Mouse (Mus musculus) limb, embryonic 11.5 days (tissue): ENCODE measurements at regions not wholly inside any gene's neighbourhood (a gene's known extent, or its start where the extent isn't known, plus 50 kb on each side); places are given as distances from the start of the nearest gene placed in this dataset.
A peak's percentile ranks its signal among the peaks of the same experiment; 100 is the strongest.

ENCODE experiments used
- ATAC-seq: fragments of 200-750 bp; cut with Nextera tagmentation; 2 replicates; pipeline ENCODE4 v1.8.0; 2017; ENCODE audit warnings: low read depth; ENCODE audit not compliant: insufficient number of reproducible peaks, low FRiP score, low TSS enrichment
- DNase-seq: peaks from one replicate; pipeline ENCODE4 v3.0.0-alpha.2; 2015; ENCODE audit warnings: low spot score
- H3K27ac ChIP-seq: fragments of 300-500 bp; sonication (generic); replicated peaks from 2 replicates; pipeline ENCODE4 v1.5.1; 2014; ENCODE audit warnings: low read depth, mild to moderate bottlenecking, low read length
- H3K27me3 ChIP-seq: fragments of 300-500 bp; sonication (generic); 2 replicates; pipeline ENCODE4 v1.6.1; 2014; ENCODE audit warnings: mild to moderate bottlenecking, low read length, mixed read lengths; ENCODE audit not compliant: control insufficient read depth, insufficient read depth
- H3K36me3 ChIP-seq: fragments of 300-500 bp; sonication (generic); 2 replicates; pipeline ENCODE4 v1.6.1; 2014; ENCODE audit warnings: mild to moderate bottlenecking, low read length, moderate library complexity, mixed read lengths; ENCODE audit not compliant: control insufficient read depth, insufficient read depth
- H3K4me1 ChIP-seq: fragments of 300-500 bp; sonication (generic); 2 replicates; pipeline ENCODE4 v1.6.1; 2014; ENCODE audit warnings: low read length, mixed read lengths; ENCODE audit not compliant: control insufficient read depth, insufficient read depth
- H3K4me2 ChIP-seq: fragments of 300-500 bp; sonication (generic); 2 replicates; pipeline ENCODE4 v1.6.1; 2014; ENCODE audit warnings: low read depth, mild to moderate bottlenecking, moderate library complexity; ENCODE audit not compliant: severe bottlenecking
- H3K4me3 ChIP-seq: fragments of 300-500 bp; sonication (generic); 2 replicates; pipeline ENCODE4 v1.5.1; 2014; ENCODE audit warnings: low read depth, low read length
- H3K9ac ChIP-seq: fragments of 300-500 bp; sonication (generic); 2 replicates; pipeline ENCODE4 v1.6.1; 2014; ENCODE audit warnings: mild to moderate bottlenecking, low read length
- H3K9me3 ChIP-seq: fragments of 300-500 bp; sonication (generic); 2 replicates; pipeline ENCODE4 v1.6.1; 2016; ENCODE audit warnings: low read length; ENCODE audit not compliant: control insufficient read depth
- WGBS: fragments of 180-500 bp; shearing (Covaris S2); extraction: QIAGEN DNeasy Blood & Tissue Kit; methylation state at CpG from one replicate; pipeline ENCODE4 v1.1.7; 2014; 5-methylcytosine and 5-hydroxymethylcytosine counted together

DNA sequence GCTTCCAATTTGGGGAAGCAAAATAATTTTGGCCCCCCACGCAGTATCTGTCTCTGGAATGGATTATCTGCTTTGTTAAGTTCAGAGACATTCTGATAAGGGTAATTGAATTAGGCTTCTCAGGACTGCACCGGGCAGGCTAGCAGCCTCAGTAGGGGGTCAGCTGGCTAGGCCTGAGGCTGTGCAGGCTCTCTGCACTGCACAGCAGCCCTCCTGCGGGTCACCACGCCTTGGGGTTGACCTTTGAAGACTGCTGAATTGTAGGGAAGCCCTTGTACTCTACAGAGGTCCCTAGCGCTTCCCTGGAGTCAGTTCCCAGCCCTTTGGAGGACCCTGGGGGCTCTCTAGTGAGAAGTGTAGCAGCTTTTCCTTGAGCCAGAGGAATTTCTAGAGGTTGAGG is 78.5 kb upstream of the Six2 start:
- H3K4me1 ChIP-seq, result peaks cover 6% of the 10 kb centered on the region; the same call in 1 of the 2 replicates
- no peaks in the 10 kb centered on the region for H3K27me3 ChIP-seq
- H3K9ac ChIP-seq, result no peak overlapping the region
- H3K27ac ChIP-seq, result no peak overlapping the region
- ATAC-seq (no peak), DNase-seq (no peak)
- WGBS, result 2% methylated on average over 5 of the region's 5 CpGs
- H3K36me3 ChIP-seq, result no peaks in the 10 kb centered on the region
- no peak overlapping the region for H3K4me3 ChIP-seq
- no peak overlapping the region for H3K4me2 ChIP-seq
- H3K9me3 ChIP-seq, result no peaks in the 10 kb centered on the region

GRCm38 (mm10) chr17:85758581-85759098 is 70.6 kb upstream of the Six2 start:
- DNase-seq, result no peak

DNA sequence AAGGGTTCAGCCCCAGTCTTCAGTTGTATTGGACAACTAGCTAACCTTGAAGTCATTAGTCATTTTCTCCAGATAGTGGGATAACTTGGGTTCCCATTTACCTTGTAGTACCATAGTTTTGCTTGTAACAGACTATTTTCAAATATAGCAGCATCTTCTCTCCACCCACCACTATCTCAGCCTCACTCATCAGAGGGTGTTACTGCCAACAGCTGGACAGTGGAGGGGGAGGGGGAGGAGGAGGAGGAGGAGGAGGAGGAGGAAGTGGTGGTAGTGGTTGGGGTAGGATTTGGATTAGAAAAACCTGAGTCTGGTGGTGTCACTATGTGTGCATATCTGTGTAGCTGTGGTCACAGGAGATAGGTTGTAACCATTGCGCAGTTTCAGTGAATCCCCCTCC is 69.6 kb upstream of the Six2 start:
- Histone ChIP-seq H3K9me3 (no peaks in the 10 kb centered on the region), H3K27ac (no peak overlapping the region), H3K27me3 (no peaks in the 10 kb centered on the region), H3K4me1 (0 out of 2 replicates have a peak, but pooled peaks cover 4% of the 10 kb centered on the region), H3K4me3 (no peak overlapping the region), H3K4me2 (no peak overlapping the region), H3K36me3 (no peaks in the 10 kb centered on the region), H3K9ac (no peak overlapping the region)
- 89% methylated on average over 1 of the region's 1 CpGs for WGBS
- DNase-seq, result no peak
- ATAC-seq, result no peak

More at GRCm38 (mm10) chr17:85758581-85759098, 70.6 kb upstream of the Six2 start:
- no peak for ATAC-seq
- 0 out of 2 replicates have a peak, but pooled peaks cover 4% of the 10 kb centered on the region for H3K4me1 ChIP-seq
- H3K4me3 ChIP-seq, result no peak overlapping the region
- no peak overlapping the region for H3K4me2 ChIP-seq
- no peak overlapping the region for H3K9ac ChIP-seq
- no peak overlapping the region for H3K27ac ChIP-seq
- H3K36me3 ChIP-seq, result no peaks in the 10 kb centered on the region
- no peaks in the 10 kb centered on the region for H3K9me3 ChIP-seq
- no peaks in the 10 kb centered on the region for H3K27me3 ChIP-seq
- 45% methylated on average over 9 of the region's 9 CpGs for WGBS

GRCm38 (mm10) chr17:85755557-85755956 is 67.5 kb upstream of the Six2 start:
- Histone ChIP-seq H3K4me3 (no peak overlapping the region), H3K9me3 (no peaks in the 10 kb centered on the region), H3K4me2 (no peak overlapping the region), H3K9ac (no peak overlapping the region), H3K36me3 (no peaks in the 10 kb centered on the region), H3K4me1 (0 out of 2 replicates have a peak, but pooled peaks cover 4% of the 10 kb centered on the region), H3K27me3 (no peaks in the 10 kb centered on the region), H3K27ac (no peak overlapping the region)
- 64% methylated on average over 2 of the region's 2 CpGs for WGBS
- DNase-seq (no peak), ATAC-seq (no peak)

DNA sequence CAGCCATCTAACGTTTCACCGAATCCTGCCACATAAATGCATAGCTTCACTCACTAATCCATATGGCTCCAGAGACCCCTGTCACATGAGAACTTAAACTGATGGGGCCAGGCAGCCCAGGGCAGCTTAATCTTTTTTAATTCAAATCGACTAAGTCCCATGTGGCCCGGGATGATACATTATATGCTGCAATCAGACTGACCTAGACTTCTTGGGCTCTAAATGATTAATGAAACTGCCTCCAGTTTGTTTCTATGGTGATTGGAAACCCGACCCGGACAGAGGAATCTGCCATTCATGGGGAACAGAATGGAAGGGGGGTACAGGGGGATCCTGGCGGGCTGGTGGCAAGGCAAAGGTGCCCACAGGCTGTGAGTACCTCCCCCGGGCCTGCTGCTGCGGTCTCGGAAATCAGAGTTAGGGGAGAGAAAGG is 60.6 kb upstream of the Six2 start:
- H3K4me3 ChIP-seq, result no peak overlapping the region
- peak; percentile 87; the same call in 1 of the 2 replicates for ATAC-seq
- no peak overlapping the region; the same call in 1 of the 2 replicates for H3K9ac ChIP-seq
- peak overlapping the region; percentile 28; the same call in 1 of the 2 replicates for H3K4me2 ChIP-seq
- H3K27ac ChIP-seq, result no peak overlapping the region
- peak; percentile 61 for DNase-seq
- no peaks in the 10 kb centered on the region for H3K9me3 ChIP-seq
- peaks cover 10% of the 10 kb centered on the region for H3K4me1 ChIP-seq
- no peaks in the 10 kb centered on the region for H3K27me3 ChIP-seq
- WGBS, result 17% methylated on average over 10 of the region's 10 CpGs
- no peaks in the 10 kb centered on the region for H3K36me3 ChIP-seq

DNA sequence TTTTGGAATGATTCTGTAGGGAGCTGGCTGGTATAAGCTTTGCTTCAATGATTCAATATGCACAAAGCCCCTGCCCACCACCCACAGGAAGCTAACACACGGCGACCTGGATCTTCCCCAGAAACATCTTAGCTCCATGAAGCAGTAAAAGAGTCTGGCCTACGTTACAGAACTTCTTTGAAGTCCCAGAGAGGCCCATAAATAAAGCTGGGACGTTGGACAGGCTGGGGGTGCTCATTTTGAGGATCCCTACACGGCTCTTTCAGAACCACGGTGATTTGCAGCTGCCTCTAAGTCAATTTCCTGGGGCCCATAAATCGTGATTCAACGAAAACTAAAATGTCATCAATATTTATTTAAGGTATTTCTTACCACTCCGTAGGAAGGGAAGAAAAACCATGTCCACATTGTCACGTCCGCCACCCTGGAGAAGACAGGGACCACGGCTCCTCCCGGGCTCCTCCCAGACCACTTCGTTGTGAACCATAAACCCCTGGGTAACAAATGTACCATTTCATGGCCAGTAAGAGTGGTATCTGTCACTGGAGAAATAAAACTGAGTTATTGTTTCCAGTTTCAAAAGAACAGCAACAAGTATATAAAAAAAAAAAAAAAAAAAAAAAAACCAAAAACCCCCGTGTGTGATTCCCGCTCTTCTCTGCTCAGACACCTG is 60.0 kb upstream of the Six2 start:
- ATAC-seq, result peak; percentile 58; the same call in 1 of the 2 replicates
- 14% methylated on average over 16 of the region's 16 CpGs for WGBS

More for the DNA sequence above, 60.0 kb upstream of the Six2 start:
- no peaks in the 10 kb centered on the region for H3K36me3 ChIP-seq
- DNase-seq, result peak; percentile 34
- no peak overlapping the region for H3K27ac ChIP-seq
- H3K27me3 ChIP-seq, result no peaks in the 10 kb centered on the region
- H3K4me1 ChIP-seq, result peaks cover 10% of the 10 kb centered on the region
- no peaks in the 10 kb centered on the region for H3K9me3 ChIP-seq
- no peak overlapping the region for H3K9ac ChIP-seq
- no peak overlapping the region for H3K4me3 ChIP-seq
- peak overlapping the region; percentile 28; the same call in 1 of the 2 replicates for H3K4me2 ChIP-seq
